In the genomic region with DNA sequence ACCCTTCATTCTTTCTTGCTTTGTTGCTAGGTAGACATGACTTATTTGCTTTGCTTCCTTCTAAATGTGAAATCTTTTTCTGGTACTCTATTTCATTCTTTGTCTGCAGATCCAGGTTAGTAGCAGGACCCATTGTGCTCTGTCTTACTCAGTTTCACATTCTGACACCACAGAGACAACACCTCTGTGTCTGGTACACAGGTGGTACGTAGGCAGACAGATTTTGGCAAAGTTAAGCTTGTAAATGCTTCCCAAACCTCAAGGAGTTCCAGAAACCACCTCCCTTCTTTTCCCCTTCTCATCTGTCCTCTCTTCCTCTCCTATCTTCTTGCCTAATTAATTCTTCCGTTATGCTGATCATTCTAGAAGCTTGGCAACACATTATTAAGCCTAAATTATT, we compare ENCODE assay signal across 23 mouse cellular contexts.
DNase-seq lines count a peak whose midpoint lies in the region; ATAC-seq and TF ChIP-seq lines count a peak whose summit lies in the region.
"Had no signal": no experiment of that assay in that cellular context is flagged by ENCODE, and none has a peak within 500 bp of the region (broad histone marks: within the 10 kb centered on the region; RNA-seq: fewer than 3 reads in every experiment).

No protein-coding gene starts in this region.

- DNase-seq in frontal cortex, postnatal 10 days (ENCODE audit: low spot score in 2 of 2): no peak
- peak; percentile 24 to 27 for DNase-seq in layer of hippocampus, adult 2 months (ENCODE audit: low spot score in 2 of 2)
- no peak for DNase-seq in layer of hippocampus, postnatal 25 days (ENCODE audit: extremely low spot score in 1 of 2, low spot score in 1 of 2)
- DNase-seq in layer of hippocampus, adult 9-11 months: peak; percentile 38
- no peak for DNase-seq in layer of hippocampus, postnatal 10 days (ENCODE audit: low spot score in 2 of 2)
- DNase-seq in cerebellum, postnatal 10 days: no peak
- DNase-seq: adrenal gland, adult 8-10 months; adrenal gland, postnatal 14 days; adrenal gland, postnatal 36 days; B cell, adult 2 months; cerebellum, adult 11 months; cerebellum, adult 18-20 months; cerebellum, adult 8-10 months; cerebellum, adult 9-11 months; cerebellum, postnatal 25 days had no signal

- ATAC-seq in frontal cortex, adult (ENCODE audit: low TSS enrichment): peak; percentile 93
- ATAC-seq: activated CD4-positive, CD25-positive, alpha-beta regulatory T cell, adult 4 months; CD4-positive, CD25-positive, alpha-beta regulatory T cell, adult 4 months; forebrain, embryonic 13.5 days; forebrain, embryonic 15.5 days; Patski had no signal

- no peak overlapping the region for H3K4me3 ChIP-seq in layer of hippocampus, adult 2 months
- H3K4me3 ChIP-seq: embryonic facial prominence, embryonic 10.5 days; embryonic facial prominence, embryonic 12.5 days; forebrain, embryonic 13.5 days; forebrain, embryonic 15.5 days had no signal

- peak overlapping the region; percentile 54 for H3K27ac ChIP-seq in layer of hippocampus, adult 2 months
- H3K27ac ChIP-seq: embryonic facial prominence, embryonic 10.5 days; embryonic facial prominence, embryonic 12.5 days; forebrain, embryonic 13.5 days; forebrain, embryonic 15.5 days had no signal

- no peak for TF ChIP-seq CTCF in layer of hippocampus, adult 2 months (conservative IDR thresholded peaks at IDR 0.05)

Comparison
In these comparisons a context has a peak if more than half of its experiments do, and no peak if none do; other contexts are left out.
1. DNase-seq: peak in layer of hippocampus, adult 2 months (2 of 2) and layer of hippocampus, adult 9-11 months (single experiment); none in frontal cortex, postnatal 10 days (0 of 2), layer of hippocampus, postnatal 25 days (0 of 2), layer of hippocampus, postnatal 10 days (0 of 2) and cerebellum, postnatal 10 days (0 of 2).